9 mouse cellular contexts compared by ENCODE assay signal in the genomic region with DNA sequence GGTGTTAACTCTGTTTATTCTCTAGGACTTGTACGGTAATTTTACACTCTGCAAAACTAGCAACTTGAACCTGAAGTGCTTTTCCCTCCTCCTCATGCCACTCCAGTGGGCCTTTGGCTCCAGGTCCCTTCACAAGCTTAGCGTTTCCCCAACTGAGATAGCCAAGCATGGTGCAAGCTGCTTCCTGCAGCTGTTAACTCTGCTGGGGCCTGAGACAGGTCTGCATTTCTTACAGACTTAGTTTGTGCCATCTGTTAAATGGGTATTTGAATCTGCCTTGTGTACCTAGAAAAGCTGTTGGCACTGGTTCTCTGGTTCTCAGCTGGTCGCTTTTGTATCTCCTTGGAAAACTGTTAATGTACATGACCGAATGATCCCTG.
DNase-seq lines count a peak whose midpoint lies in the region; ATAC-seq lines count a peak whose summit lies in the region.
"Had no signal": no experiment of that assay in that cellular context is flagged by ENCODE, and none has a peak within 500 bp of the region (broad histone marks: within the 10 kb centered on the region; RNA-seq: fewer than 3 reads in every experiment).

No protein-coding gene starts in this region.

- H3K4me1 ChIP-seq in heart, embryonic 13.5 days = peaks cover 69% of the 10 kb centered on the region
- peaks cover 26% of the 10 kb centered on the region for H3K4me1 ChIP-seq in brown adipose tissue, adult 24 weeks (ENCODE audit: control insufficient read depth, insufficient read depth, insufficient read length, low read length)
- H3K4me1 ChIP-seq in intestine, embryonic 15.5 days (replicated peaks) = peaks cover 36% of the 10 kb centered on the region
- peaks cover 40% of the 10 kb centered on the region for H3K4me1 ChIP-seq in midbrain, embryonic 15.5 days

- WGBS in heart, embryonic 13.5 days = 48% methylated on average over 4 of the region's 4 CpGs
- 52% methylated on average over 4 of the region's 4 CpGs for WGBS in intestine, embryonic 15.5 days
- WGBS in midbrain, embryonic 15.5 days = 51% methylated on average over 4 of the region's 4 CpGs

- H3K9me3 ChIP-seq in heart, embryonic 13.5 days = no peaks in the 10 kb centered on the region
- H3K9me3 ChIP-seq in intestine, embryonic 15.5 days = no peaks in the 10 kb centered on the region
- H3K9me3 ChIP-seq in midbrain, embryonic 15.5 days = no peaks in the 10 kb centered on the region
- H3K9me3 ChIP-seq: G1E had no signal

- no peak for ATAC-seq in heart, embryonic 13.5 days (ENCODE audit: extremely low read depth, insufficient number of reproducible peaks, low FRiP score, low TSS enrichment)
- ATAC-seq in intestine, embryonic 15.5 days = no peak
- ATAC-seq in midbrain, embryonic 15.5 days (replicated peaks) = no peak

- H3K27me3 ChIP-seq in heart, embryonic 13.5 days (replicated peaks) = no peaks in the 10 kb centered on the region
- no peaks in the 10 kb centered on the region for H3K27me3 ChIP-seq in intestine, embryonic 15.5 days (replicated peaks)
- H3K27me3 ChIP-seq in midbrain, embryonic 15.5 days (replicated peaks) = no peaks in the 10 kb centered on the region

- peak overlapping the region; percentile 87 for H3K4me2 ChIP-seq in heart, embryonic 13.5 days
- H3K4me2 ChIP-seq in intestine, embryonic 15.5 days (replicated peaks) = peak overlapping the region; percentile 91
- H3K4me2 ChIP-seq in midbrain, embryonic 15.5 days = peak overlapping the region; percentile 60

- intact Hi-C loops in heart, postnatal 25 days (cut with DNase I) = loop anchor here (2.0 to 5.0 kb wide), 2 partner anchors 185 to 295 kb away; no protein-coding TSS in a partner anchor
- intact Hi-C loops in gastrocnemius, postnatal 36 days (cut with DNase I) = loop anchor here (2.0 kb wide), 2 partner anchors 45 to 243 kb away; no protein-coding TSS in a partner anchor

- H3K27ac ChIP-seq in heart, embryonic 13.5 days (replicated peaks) = peak overlapping the region; percentile 100
- H3K27ac ChIP-seq in brown adipose tissue, adult 24 weeks (replicated peaks; ENCODE audit: low read depth, low read length) = peak overlapping the region; percentile 86
- H3K27ac ChIP-seq in intestine, embryonic 15.5 days = peak overlapping the region; percentile 98
- peak overlapping the region; percentile 98 for H3K27ac ChIP-seq in midbrain, embryonic 15.5 days

- H3K36me3 ChIP-seq in heart, embryonic 13.5 days = no peaks in the 10 kb centered on the region
- H3K36me3 ChIP-seq in intestine, embryonic 15.5 days = no peaks in the 10 kb centered on the region
- no peaks in the 10 kb centered on the region for H3K36me3 ChIP-seq in midbrain, embryonic 15.5 days (replicated peaks)
- H3K36me3 ChIP-seq: G1E had no signal

- peak overlapping the region; percentile 86 for H3K9ac ChIP-seq in heart, embryonic 13.5 days
- peak overlapping the region; percentile 51; the same call in 1 of the 2 replicates for H3K9ac ChIP-seq in intestine, embryonic 15.5 days
- H3K9ac ChIP-seq in midbrain, embryonic 15.5 days = no peak overlapping the region

- peak overlapping the region; percentile 52 for H3K4me3 ChIP-seq in heart, embryonic 13.5 days
- peak overlapping the region; percentile 55 for H3K4me3 ChIP-seq in brown adipose tissue, adult 24 weeks (ENCODE audit: insufficient read depth, low read depth, low read length)
- peak overlapping the region; percentile 42 for H3K4me3 ChIP-seq in intestine, embryonic 15.5 days (replicated peaks)
- peak overlapping the region; percentile 36; the same call in 1 of the 2 replicates for H3K4me3 ChIP-seq in midbrain, embryonic 15.5 days

- DNase-seq in heart, postnatal 25 days (ENCODE audit: low spot score) = no peak
- DNase-seq in adrenal gland, adult 8-10 months = no peak
- DNase-seq in gastrocnemius, postnatal 36 days = no peak
- DNase-seq in right cerebral cortex, postnatal 14 days = no peak
